Mouse (Mus musculus) urinary bladder, postnatal 0 days (tissue): ENCODE results near the gene Pgm2l1. TPM values are rescaled to one million over a fixed set of nuclear protein-coding genes. Genes with fewer than 3 reads are reported as not detected.

ENCODE experiments used
- polyA plus RNA-seq: library from polyadenylated mRNA; unstranded; fragments of >200 nt; fragmentation: Nextera tagmentation; extraction: Ambion mirVana; gene quantifications from 2 replicates; pipeline ENCODE4 v1.2.1, GENCODE M21; 2015

The Pgm2l1 gene
- polyA plus RNA-seq: 1.1 TPM in 2 replicates

DNA sequence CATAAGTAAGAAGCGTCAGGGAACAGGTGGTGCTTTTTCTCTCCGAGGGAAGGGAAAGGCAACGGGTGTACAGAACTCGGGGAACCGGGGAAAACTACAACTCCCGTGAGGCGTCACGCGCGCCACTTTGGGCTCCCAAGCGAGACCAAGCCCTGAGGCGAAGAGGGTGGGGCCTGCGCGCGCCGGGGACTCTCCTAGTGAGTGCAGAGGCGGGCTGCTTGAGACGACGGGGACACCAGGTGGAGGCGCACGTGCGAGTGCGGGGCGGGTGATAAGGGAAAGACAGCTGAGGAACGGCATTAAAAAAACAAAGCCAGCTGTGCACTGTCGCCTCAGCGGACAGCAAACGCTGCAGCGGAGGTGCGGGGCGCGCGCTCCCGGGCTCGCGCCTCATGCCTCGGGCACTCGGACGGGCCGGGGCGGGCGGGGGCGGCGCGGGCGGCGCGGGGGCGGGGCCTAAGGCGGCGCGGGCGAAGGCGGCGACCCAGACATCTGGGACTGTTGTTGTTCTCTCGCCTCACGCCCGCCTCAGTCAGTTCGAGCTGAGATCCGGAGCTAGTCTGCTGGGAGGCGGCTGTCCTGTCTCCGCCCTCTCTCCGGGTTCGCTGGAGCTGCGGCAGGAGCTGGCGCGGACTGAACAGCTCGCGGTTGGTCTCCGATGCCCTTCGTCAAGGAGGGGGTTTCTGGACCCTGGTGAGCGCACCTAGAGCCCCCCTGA is at the start of gene Pgm2l1:
Gene Pgm2l1 (plus strand): TSS at position 237 of the 718 bp plus-strand sequence.

DNA sequence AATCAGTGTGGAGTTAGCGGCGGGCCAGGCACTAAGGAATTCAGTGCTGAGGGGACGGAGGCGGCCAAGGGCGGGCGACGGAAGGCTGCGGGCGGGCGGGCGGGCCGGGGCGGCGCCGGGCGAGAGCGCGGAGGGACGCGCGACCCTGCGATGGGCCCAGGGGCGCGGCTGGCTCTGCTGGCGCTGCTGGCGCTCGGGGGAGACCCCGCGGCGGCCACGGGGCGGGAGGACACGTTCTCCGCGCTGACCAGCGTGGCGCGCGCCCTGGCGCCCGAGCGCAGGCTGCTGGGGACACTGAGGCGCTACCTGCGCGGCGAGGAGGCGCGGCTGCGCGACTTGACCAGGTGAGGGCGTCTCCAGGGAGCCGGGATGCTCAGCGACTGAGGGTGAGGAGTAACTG is 58.2 kb downstream of the Pgm2l1 start, which contains the start of gene P4ha3:
Gene P4ha3 (plus strand): TSS at position 138 of the 400 bp plus-strand sequence.

Other genes with a start within 250 kb of the Pgm2l1 start
- gene Rnf169, start 246.9 kb upstream of the Pgm2l1 start, polyA plus RNA-seq: 2.1 and 2.2 TPM in 2 replicates
- 6.4 and 7.0 TPM in 2 replicates for gene Chrdl2, start 221.2 kb upstream of the Pgm2l1 start, polyA plus RNA-seq
- gene Pold3, start 105.8 kb upstream of the Pgm2l1 start, polyA plus RNA-seq: 20.0 and 24.8 TPM in 2 replicates
- gene Lipt2, start 68.1 kb upstream of the Pgm2l1 start, polyA plus RNA-seq: 13.1 and 15.2 TPM in 2 replicates
- gene Kcne3, start 50.9 kb upstream of the Pgm2l1 start, polyA plus RNA-seq: 1.2 and 1.4 TPM in 2 replicates
- 3.8 and 7.2 TPM in 2 replicates for gene P4ha3, start 58.1 kb downstream of the Pgm2l1 start, polyA plus RNA-seq
- 5.6 and 6.6 TPM in 2 replicates for gene C2cd3, start 144.8 kb downstream of the Pgm2l1 start, polyA plus RNA-seq
- gene Ppme1, start 144.9 kb downstream of the Pgm2l1 start, polyA plus RNA-seq: 87.3 and 102 TPM in 2 replicates
- gene Ucp3, start 245.6 kb downstream of the Pgm2l1 start, polyA plus RNA-seq: 0.05 TPM in 1 of 2 replicates, not detected in the other